Mouse (Mus musculus): Measurements from ENCODE around the gene Galns. TPM values are rescaled to one million over a fixed set of nuclear protein-coding genes. Genes with fewer than 3 reads are reported as not detected.

Gene Galns
- 8.7 TPM in 2 replicates for polyA plus RNA-seq (2015; fragmentation: Nextera tagmentation; extraction: Ambion mirVana)

- WGBS = 0% methylated on average over 42 of the region's 57 CpGs
- Histone ChIP-seq H3K27ac (ENCODE audit: low read depth, low read length) (peak within 1 kb of the TSS; percentile 77), H3K4me2 (ENCODE audit: low read length) (peak within 1 kb of the TSS; percentile 79), H3K36me3 (ENCODE audit: control insufficient read depth, insufficient read depth, low read length) (0 out of 2 replicates have a peak, but pooled peaks cover 2% of the 10 kb centered on the region), H3K4me1 (ENCODE audit: control insufficient read depth, insufficient read depth, low read depth, low read length) (peaks cover 16% of the 10 kb centered on the region), H3K4me3 (ENCODE audit: low read length) (peak within 1 kb of the TSS; percentile 80), H3K9me3 (ENCODE audit: control insufficient read depth, low read length) (no peaks in the 10 kb centered on the region), H3K9ac (ENCODE audit: low read depth, low read length) (peak within 1 kb of the TSS; percentile 84), H3K27me3 (replicated peaks; ENCODE audit: control insufficient read depth, insufficient read depth, low read length) (no peaks in the 10 kb centered on the region)
- ATAC-seq = peak; percentile 98
Observed at GRCm38 (mm10) chr8:122611295-122612133, at the start of gene Galns, which contains the start of gene Trappc2l. Gene Galns, minus strand, starts transcription at chr8:122611463. Gene Trappc2l, plus strand, starts transcription at chr8:122611640.

GRCm38 (mm10) chr8:122660022-122660421 lies 48.8 kb upstream of the Galns start:
- Histone ChIP-seq H3K9me3 (ENCODE audit: control insufficient read depth, low read length) (no peaks in the 10 kb centered on the region), H3K27me3 (replicated peaks; ENCODE audit: control insufficient read depth, insufficient read depth, low read length) (no peaks in the 10 kb centered on the region), H3K4me3 (ENCODE audit: low read length) (no peak overlapping the region), H3K4me1 (ENCODE audit: control insufficient read depth, insufficient read depth, low read depth, low read length) (peaks cover 17% of the 10 kb centered on the region), H3K36me3 (ENCODE audit: control insufficient read depth, insufficient read depth, low read length) (no peaks in the 10 kb centered on the region), H3K27ac (ENCODE audit: low read depth, low read length) (no peak overlapping the region), H3K4me2 (ENCODE audit: low read length) (no peak overlapping the region), H3K9ac (ENCODE audit: low read depth, low read length) (no peak overlapping the region)
- 73% methylated on average over 2 of the region's 2 CpGs for WGBS
- ATAC-seq = no peak

GRCm38 (mm10) chr8:122658807-122659160 lies 47.5 kb upstream of the Galns start:
- Histone ChIP-seq H3K4me3 (ENCODE audit: low read length) (no peak overlapping the region), H3K27ac (ENCODE audit: low read depth, low read length) (no peak overlapping the region), H3K9me3 (ENCODE audit: control insufficient read depth, low read length) (no peaks in the 10 kb centered on the region), H3K4me2 (ENCODE audit: low read length) (no peak overlapping the region), H3K27me3 (replicated peaks; ENCODE audit: control insufficient read depth, insufficient read depth, low read length) (no peaks in the 10 kb centered on the region), H3K9ac (ENCODE audit: low read depth, low read length) (no peak overlapping the region), H3K36me3 (ENCODE audit: control insufficient read depth, insufficient read depth, low read length) (no peaks in the 10 kb centered on the region), H3K4me1 (ENCODE audit: control insufficient read depth, insufficient read depth, low read depth, low read length) (peaks cover 20% of the 10 kb centered on the region)
- ATAC-seq = no peak
- WGBS = 72% methylated on average over 9 of the region's 9 CpGs

- Histone ChIP-seq H3K4me1 (ENCODE audit: control insufficient read depth, insufficient read depth, low read depth, low read length) (peaks cover 15% of the 10 kb centered on the region), H3K27ac (ENCODE audit: low read depth, low read length) (no peak overlapping the region), H3K9me3 (ENCODE audit: control insufficient read depth, low read length) (no peaks in the 10 kb centered on the region), H3K27me3 (replicated peaks; ENCODE audit: control insufficient read depth, insufficient read depth, low read length) (no peaks in the 10 kb centered on the region), H3K9ac (ENCODE audit: low read depth, low read length) (no peak overlapping the region), H3K4me3 (ENCODE audit: low read length) (no peak overlapping the region), H3K36me3 (ENCODE audit: control insufficient read depth, insufficient read depth, low read length) (no peaks in the 10 kb centered on the region), H3K4me2 (ENCODE audit: low read length) (no peak overlapping the region)
- WGBS = 66% methylated on average over 10 of the region's 10 CpGs
- no peak for ATAC-seq
Observed at GRCm38 (mm10) chr8:122658149-122658806, 47.0 kb upstream of the Galns start.

- 82% methylated on average over 13 of the region's 13 CpGs for WGBS
Observed at GRCm38 (mm10) chr8:122656056-122656999, 45.1 kb upstream of the Galns start.

GRCm38 (mm10) chr8:122654768-122655167 lies 43.5 kb upstream of the Galns start:
- WGBS = 41% methylated on average over 7 of the region's 7 CpGs
- Histone ChIP-seq H3K9me3 (ENCODE audit: control insufficient read depth, low read length) (no peaks in the 10 kb centered on the region), H3K36me3 (ENCODE audit: control insufficient read depth, insufficient read depth, low read length) (no peaks in the 10 kb centered on the region), H3K4me1 (ENCODE audit: control insufficient read depth, insufficient read depth, low read depth, low read length) (peaks cover 13% of the 10 kb centered on the region), H3K4me2 (ENCODE audit: low read length) (no peak overlapping the region), H3K9ac (ENCODE audit: low read depth, low read length) (no peak overlapping the region), H3K27ac (ENCODE audit: low read depth, low read length) (no peak overlapping the region), H3K4me3 (ENCODE audit: low read length) (no peak overlapping the region), H3K27me3 (replicated peaks; ENCODE audit: control insufficient read depth, insufficient read depth, low read length) (no peaks in the 10 kb centered on the region)
- peak; percentile 42; the same call in 1 of the 2 replicates for ATAC-seq

More at GRCm38 (mm10) chr8:122656056-122656999, 45.1 kb upstream of the Galns start:
- Histone ChIP-seq H3K4me3 (ENCODE audit: low read length) (no peak overlapping the region), H3K9me3 (ENCODE audit: control insufficient read depth, low read length) (no peaks in the 10 kb centered on the region), H3K4me2 (ENCODE audit: low read length) (no peak overlapping the region), H3K9ac (ENCODE audit: low read depth, low read length) (no peak overlapping the region), H3K4me1 (ENCODE audit: control insufficient read depth, insufficient read depth, low read depth, low read length) (peaks cover 17% of the 10 kb centered on the region), H3K27me3 (replicated peaks; ENCODE audit: control insufficient read depth, insufficient read depth, low read length) (no peaks in the 10 kb centered on the region), H3K27ac (ENCODE audit: low read depth, low read length) (no peak overlapping the region), H3K36me3 (ENCODE audit: control insufficient read depth, insufficient read depth, low read length) (no peaks in the 10 kb centered on the region)
- ATAC-seq = no peak

- ATAC-seq = no peak
- Histone ChIP-seq H3K9me3 (ENCODE audit: control insufficient read depth, low read length) (no peaks in the 10 kb centered on the region), H3K27me3 (replicated peaks; ENCODE audit: control insufficient read depth, insufficient read depth, low read length) (no peaks in the 10 kb centered on the region), H3K4me1 (ENCODE audit: control insufficient read depth, insufficient read depth, low read depth, low read length) (peaks cover 13% of the 10 kb centered on the region), H3K4me3 (ENCODE audit: low read length) (no peak overlapping the region), H3K4me2 (ENCODE audit: low read length) (no peak overlapping the region), H3K36me3 (ENCODE audit: control insufficient read depth, insufficient read depth, low read length) (peaks cover 4% of the 10 kb centered on the region; the same call in 1 of the 2 replicates), H3K27ac (ENCODE audit: low read depth, low read length) (no peak overlapping the region), H3K9ac (ENCODE audit: low read depth, low read length) (no peak overlapping the region)
- 78% methylated on average over 6 of the region's 6 CpGs for WGBS
Observed at GRCm38 (mm10) chr8:122652643-122653042, 41.4 kb upstream of the Galns start.

- no peaks in the 10 kb centered on the region for H3K9me3 ChIP-seq (ENCODE audit: control insufficient read depth, low read length)
- no peak overlapping the region for H3K4me3 ChIP-seq (ENCODE audit: low read length)
- WGBS = 56% methylated on average over 15 of the region's 16 CpGs
- H3K27me3 ChIP-seq (replicated peaks; ENCODE audit: control insufficient read depth, insufficient read depth, low read length) = no peaks in the 10 kb centered on the region
- no peak overlapping the region for H3K9ac ChIP-seq (ENCODE audit: low read depth, low read length)
- ATAC-seq = peak; percentile 49
- peaks cover 9% of the 10 kb centered on the region; the same call in 1 of the 2 replicates for H3K36me3 ChIP-seq (ENCODE audit: control insufficient read depth, insufficient read depth, low read length)
- no peak overlapping the region for H3K27ac ChIP-seq (ENCODE audit: low read depth, low read length)
- peaks cover 13% of the 10 kb centered on the region for H3K4me1 ChIP-seq (ENCODE audit: control insufficient read depth, insufficient read depth, low read depth, low read length)
- no peak overlapping the region for H3K4me2 ChIP-seq (ENCODE audit: low read length)
Observed at GRCm38 (mm10) chr8:122651326-122651921, 40.2 kb upstream of the Galns start.
